9 mouse cellular contexts compared by ENCODE assay signal in the genomic region with DNA sequence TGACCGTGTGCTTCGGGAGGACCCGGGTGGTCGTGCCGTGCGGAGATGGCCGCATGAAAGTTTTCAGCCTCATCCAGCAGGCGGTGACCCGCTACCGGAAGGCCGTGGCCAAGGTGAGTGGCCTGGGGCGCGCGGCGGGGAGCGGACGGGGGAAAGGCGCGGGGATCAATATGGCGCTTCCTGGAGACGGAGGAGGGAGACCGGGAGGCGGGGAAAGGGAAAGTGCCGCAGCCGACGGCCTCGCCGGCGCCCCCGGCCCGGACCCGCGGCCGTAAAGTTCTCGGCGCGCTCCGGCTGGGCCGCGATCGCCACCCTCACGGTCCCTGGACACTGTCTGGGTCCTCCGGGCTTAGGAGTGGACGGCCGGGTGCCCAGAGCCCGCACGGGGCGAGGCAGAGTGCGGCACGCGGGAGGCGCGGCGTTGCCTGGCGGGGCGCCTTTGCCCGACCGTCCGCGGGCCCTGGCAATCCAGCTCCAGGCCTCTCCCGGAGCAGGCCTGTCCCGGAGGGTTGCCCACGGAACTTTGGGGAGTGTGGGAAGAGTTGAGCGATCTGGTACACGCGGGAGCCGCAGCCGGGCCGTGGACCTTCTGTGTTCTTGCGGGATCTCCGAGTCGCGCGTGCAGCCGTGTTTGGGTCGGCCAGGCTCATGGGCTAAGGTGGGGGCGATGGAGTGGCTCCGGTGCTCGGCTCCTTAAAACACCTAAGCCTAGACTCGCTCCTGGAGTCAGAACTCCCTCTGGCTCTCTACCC. TPM values are rescaled to one million over a fixed set of nuclear protein-coding genes. Genes with fewer than 3 reads are reported as not detected.
DNase-seq lines count a peak whose midpoint lies in the region; ATAC-seq and TF ChIP-seq lines count a peak whose summit lies in the region.
"Had no signal": no experiment of that assay in that cellular context is flagged by ENCODE, and none has a peak within 500 bp of the region (broad histone marks: within the 10 kb centered on the region; RNA-seq: fewer than 3 reads in every experiment).

No protein-coding gene starts in this region.

- H3K36me3 ChIP-seq in spleen, adult 2 months (ENCODE audit: control insufficient read depth, insufficient read depth, low read length): no peaks in the 10 kb centered on the region
- no peaks in the 10 kb centered on the region for H3K36me3 ChIP-seq in embryonic facial prominence, embryonic 11.5 days (replicated peaks; ENCODE audit: control insufficient read depth, insufficient read depth, low read depth, low read length)
- H3K36me3 ChIP-seq in heart, adult 2 months (ENCODE audit: control insufficient read depth, insufficient read depth, low read length): peaks cover 2% of the 10 kb centered on the region; the same call in 1 of the 2 replicates
- H3K36me3 ChIP-seq in liver, embryonic 11.5 days (ENCODE audit: control insufficient read depth, insufficient read depth, low read length): no peaks in the 10 kb centered on the region
- no peaks in the 10 kb centered on the region for H3K36me3 ChIP-seq in neural tube, embryonic 11.5 days (ENCODE audit: control insufficient read depth, insufficient read depth, low read length)

- no peak for DNase-seq in spleen, adult 2 months (ENCODE audit: low read depth in 1 of 2, low spot score in 2 of 2)
- DNase-seq in spleen, postnatal 14 days (ENCODE audit: low spot score in 2 of 2): no peak
- peak; percentile 66 for DNase-seq in embryonic facial prominence, embryonic 11.5 days (ENCODE audit: low spot score)
- peak; percentile 75 to 79 for DNase-seq in heart, adult 2 months
- DNase-seq in kidney, adult 18-20 months: peak; percentile 82
- DNase-seq in liver, embryonic 11.5 days (ENCODE audit: low spot score): peak; percentile 53
- DNase-seq in neural tube, embryonic 11.5 days (ENCODE audit: low spot score): peak; percentile 75
- peak; percentile 68 for DNase-seq in urinary bladder, adult 2 months (ENCODE audit: low spot score)

- H3K27me3 ChIP-seq in spleen, adult 2 months (ENCODE audit: control insufficient read depth, insufficient read depth, low read length): peaks cover 17% of the 10 kb centered on the region
- no peaks in the 10 kb centered on the region for H3K27me3 ChIP-seq in embryonic facial prominence, embryonic 11.5 days (ENCODE audit: control insufficient read depth, insufficient read depth, low read length)
- no peaks in the 10 kb centered on the region for H3K27me3 ChIP-seq in heart, adult 2 months (ENCODE audit: control insufficient read depth, insufficient read depth, low read length)
- peaks cover 41% of the 10 kb centered on the region for H3K27me3 ChIP-seq in liver, embryonic 11.5 days (replicated peaks; ENCODE audit: control insufficient read depth, insufficient read depth, low read length)
- no peaks in the 10 kb centered on the region for H3K27me3 ChIP-seq in neural tube, embryonic 11.5 days (ENCODE audit: control insufficient read depth, insufficient read depth, low read length)
- H3K27me3 ChIP-seq: CH12.LX had no signal

- no peak for TF ChIP-seq EP300 in heart, adult 2 months (IDR thresholded peaks at IDR 0.05; ENCODE audit: insufficient read depth, low read depth, low read length)

- TF ChIP-seq POLR2A in spleen, adult 2 months (IDR thresholded peaks at IDR 0.05; ENCODE audit: low read depth, low read length): no peak
- no peak for TF ChIP-seq POLR2A in heart, adult 2 months (IDR thresholded peaks at IDR 0.05; ENCODE audit: insufficient read depth, low read depth, low read length)

- 4% methylated on average over 71 of the region's 80 CpGs for WGBS in spleen, adult 2 months
- WGBS in embryonic facial prominence, embryonic 11.5 days: under 1% methylated on average over 48 of the region's 80 CpGs
- WGBS in heart, adult 2 months: under 1% methylated on average over 79 of the region's 80 CpGs
- WGBS in liver, embryonic 11.5 days: under 1% methylated on average over 71 of the region's 80 CpGs
- WGBS in neural tube, embryonic 11.5 days: under 1% methylated on average over 48 of the region's 80 CpGs

- peak overlapping the region; percentile 45; the same call in 1 of the 2 replicates for H3K4me3 ChIP-seq in spleen, adult 2 months (ENCODE audit: extremely low read depth, insufficient read depth, insufficient read length)
- peak overlapping the region; percentile 75 for H3K4me3 ChIP-seq in embryonic facial prominence, embryonic 11.5 days (ENCODE audit: low read depth, low read length)
- H3K4me3 ChIP-seq in heart, adult 2 months: peak overlapping the region; percentile 92
- H3K4me3 ChIP-seq in liver, embryonic 11.5 days (ENCODE audit: low read depth, low read length): peak overlapping the region; percentile 76
- peak overlapping the region; percentile 94 for H3K4me3 ChIP-seq in neural tube, embryonic 11.5 days (ENCODE audit: low read depth, low read length)

- H3K4me1 ChIP-seq in spleen, adult 2 months (ENCODE audit: control insufficient read depth, insufficient read depth, insufficient read length): peaks cover 8% of the 10 kb centered on the region; the same call in 1 of the 2 replicates
- H3K4me1 ChIP-seq in embryonic facial prominence, embryonic 11.5 days (ENCODE audit: control insufficient read depth, insufficient read depth, low read length): no peaks in the 10 kb centered on the region
- peaks cover 3% of the 10 kb centered on the region; the same call in 1 of the 2 replicates for H3K4me1 ChIP-seq in heart, adult 2 months (ENCODE audit: control insufficient read depth, insufficient read depth, low read length)
- peaks cover 4% of the 10 kb centered on the region for H3K4me1 ChIP-seq in liver, embryonic 11.5 days (replicated peaks; ENCODE audit: control insufficient read depth, insufficient read depth, low read length)
- H3K4me1 ChIP-seq in neural tube, embryonic 11.5 days (ENCODE audit: control insufficient read depth, insufficient read depth, low read length): peaks cover 11% of the 10 kb centered on the region; the same call in 1 of the 2 replicates

- intact Hi-C loops in heart, adult 2 months (cut with DNase I): loop anchor here (2.0 to 5.0 kb wide), 4 partner anchors 43 to 113 kb away; no protein-coding TSS in a partner anchor

- TF ChIP-seq CTCF in spleen, adult 2 months (IDR thresholded peaks at IDR 0.05; ENCODE audit: extremely low read depth, insufficient read depth, insufficient read length, insufficient replicate concordance): no peak
- no peak for TF ChIP-seq CTCF in heart, adult 2 months (IDR thresholded peaks at IDR 0.05)

- no peaks in the 10 kb centered on the region for H3K79me2 ChIP-seq in heart, adult 2 months (replicated peaks; ENCODE audit: control insufficient read depth, insufficient read depth, low read length)

- peak; percentile 54 for ATAC-seq in embryonic facial prominence, embryonic 11.5 days (replicated peaks; ENCODE audit: insufficient number of reproducible peaks, low FRiP score, low TSS enrichment, low read depth)
- peak; percentile 29 for ATAC-seq in liver, embryonic 11.5 days (replicated peaks; ENCODE audit: low FRiP score)
- ATAC-seq in neural tube, embryonic 11.5 days (ENCODE audit: insufficient read depth, low FRiP score, low TSS enrichment): peak; percentile 64

- H3K9ac ChIP-seq in embryonic facial prominence, embryonic 11.5 days (replicated peaks; ENCODE audit: low read length): peak overlapping the region; percentile 93
- peak overlapping the region; percentile 97 for H3K9ac ChIP-seq in heart, adult 2 months (ENCODE audit: low read depth, low read length)
- H3K9ac ChIP-seq in liver, embryonic 11.5 days (ENCODE audit: low read depth, low read length): peak overlapping the region; percentile 80
- H3K9ac ChIP-seq in neural tube, embryonic 11.5 days (ENCODE audit: low read length): peak overlapping the region; percentile 98

- H3K9me3 ChIP-seq in embryonic facial prominence, embryonic 11.5 days (replicated peaks; ENCODE audit: control insufficient read depth, low read length): no peaks in the 10 kb centered on the region
- no peaks in the 10 kb centered on the region for H3K9me3 ChIP-seq in liver, embryonic 11.5 days (ENCODE audit: control insufficient read depth, low read length)
- H3K9me3 ChIP-seq in neural tube, embryonic 11.5 days (ENCODE audit: control insufficient read depth, low read length): no peaks in the 10 kb centered on the region

- peak overlapping the region; percentile 59 for H3K4me2 ChIP-seq in embryonic facial prominence, embryonic 11.5 days (ENCODE audit: low read depth, low read length)
- peak overlapping the region; percentile 75 for H3K4me2 ChIP-seq in liver, embryonic 11.5 days
- peak overlapping the region; percentile 47 for H3K4me2 ChIP-seq in neural tube, embryonic 11.5 days (ENCODE audit: low read depth)

- H3K27ac ChIP-seq in spleen, adult 2 months (ENCODE audit: insufficient read depth, low read length): no peak overlapping the region
- H3K27ac ChIP-seq in embryonic facial prominence, embryonic 11.5 days (replicated peaks; ENCODE audit: low read depth, low read length): peak overlapping the region; percentile 95
- H3K27ac ChIP-seq in heart, adult 2 months: peak overlapping the region; percentile 91
- H3K27ac ChIP-seq in liver, embryonic 11.5 days (ENCODE audit: low read depth, low read length): peak overlapping the region; percentile 89
- H3K27ac ChIP-seq in neural tube, embryonic 11.5 days (ENCODE audit: low read depth, low read length): peak overlapping the region; percentile 95

RNA-seq across cellular contexts. Expression of a gene that starts 0.8 kb away (rescaled TPM):
- polyA plus RNA-seq in spleen, adult 2 months (2012; rRNA removed): 3.8 and 4.5 TPM in 2 replicates
- 34.5 and 39.4 TPM in 2 replicates for polyA plus RNA-seq in embryonic facial prominence, embryonic 11.5 days (2014; fragmentation: Nextera tagmentation; extraction: Ambion mirVana)
- total RNA-seq in heart, adult 2 months (2021): 10 to 100 TPM; 30.1 to 32.9 TPM
- 19.2 and 23.7 TPM in 2 replicates for polyA plus RNA-seq in heart, adult 2 months (2012; rRNA removed)
- 12.5 and 14.5 TPM in 2 replicates for polyA plus RNA-seq in liver, embryonic 11.5 days (2014; fragmentation: Nextera tagmentation; extraction: Ambion mirVana)
- 37.5 and 39.7 TPM in 2 replicates for polyA plus RNA-seq in neural tube, embryonic 11.5 days (2014; fragmentation: Nextera tagmentation; extraction: Ambion mirVana)
- 32.0 and 37.9 TPM in 2 replicates for polyA plus RNA-seq in urinary bladder, adult 2 months (2012; rRNA removed)

Comparison
In these comparisons a context has a peak if more than half of its experiments do, and no peak if none do; other contexts are left out.
1. DNase-seq: peak in embryonic facial prominence, embryonic 11.5 days (single experiment), heart, adult 2 months (2 of 2), kidney, adult 18-20 months (single experiment), liver, embryonic 11.5 days (single experiment), neural tube, embryonic 11.5 days (single experiment) and urinary bladder, adult 2 months (single experiment); none in spleen, adult 2 months (0 of 2) and spleen, postnatal 14 days (0 of 2).
2. Peak in every context shown above with its lines, with median percentiles within 50 percentile points of each other: H3K4me3 ChIP-seq, ATAC-seq, H3K4me2 ChIP-seq and H3K9ac ChIP-seq.